Mouse (Mus musculus) limb, embryonic 10.5 days (tissue): Measurements from ENCODE around the gene Asic1. TPM values are rescaled to one million over a fixed set of nuclear protein-coding genes. Genes with fewer than 3 reads are reported as not detected.
"Not testable (repeated sequence)": the region's sequence is repeated elsewhere in the genome, so short reads cannot be mapped to it uniquely, and the experiment has no call there.

Experiments
- DNase-seq: peaks from one replicate; pipeline ENCODE4 v3.0.0-alpha.2; 2017; ENCODE audit warnings: low spot score
- H3K27ac ChIP-seq: fragments of 300-500 bp; sonication (generic); 2 replicates; pipeline ENCODE4 v1.5.1; 2016; ENCODE audit warnings: mild to moderate bottlenecking
- H3K27me3 ChIP-seq: fragments of 300-500 bp; sonication (generic); 2 replicates; pipeline ENCODE4 v1.6.1; 2016; ENCODE audit warnings: low read depth, mild to moderate bottlenecking; ENCODE audit not compliant: poor library complexity, severe bottlenecking
- H3K36me3 ChIP-seq: fragments of 300-500 bp; sonication (generic); 2 replicates; pipeline ENCODE4 v1.6.1; 2016; ENCODE audit warnings: mild to moderate bottlenecking, moderate library complexity
- H3K4me1 ChIP-seq: fragments of 300-500 bp; sonication (generic); 2 replicates; pipeline ENCODE4 v1.6.1; 2016
- H3K4me3 ChIP-seq: fragments of 300-500 bp; sonication (generic); 2 replicates; pipeline ENCODE4 v1.5.1; 2016; ENCODE audit warnings: mild to moderate bottlenecking, moderate library complexity
- H3K9me3 ChIP-seq: fragments of 300-500 bp; sonication (generic); replicated peaks from 2 replicates; pipeline ENCODE4 v1.6.1; 2016; ENCODE audit warnings: mild to moderate bottlenecking
- WGBS: fragments of 180-500 bp; shearing (Covaris S2); methylation state at CpG from one replicate; pipeline ENCODE4 v1.1.7; 2016; 5-methylcytosine and 5-hydroxymethylcytosine counted together
- polyA plus RNA-seq: library from polyadenylated mRNA; unstranded; fragments of >200 nt; fragmentation: Nextera tagmentation; extraction: Ambion mirVana; gene quantifications from 2 replicates; pipeline ENCODE4 v1.2.1, GENCODE M21; 2016

The Asic1 gene
- polyA plus RNA-seq, 1 experiment from 2014 or later = 1.1 TPM

DNA sequence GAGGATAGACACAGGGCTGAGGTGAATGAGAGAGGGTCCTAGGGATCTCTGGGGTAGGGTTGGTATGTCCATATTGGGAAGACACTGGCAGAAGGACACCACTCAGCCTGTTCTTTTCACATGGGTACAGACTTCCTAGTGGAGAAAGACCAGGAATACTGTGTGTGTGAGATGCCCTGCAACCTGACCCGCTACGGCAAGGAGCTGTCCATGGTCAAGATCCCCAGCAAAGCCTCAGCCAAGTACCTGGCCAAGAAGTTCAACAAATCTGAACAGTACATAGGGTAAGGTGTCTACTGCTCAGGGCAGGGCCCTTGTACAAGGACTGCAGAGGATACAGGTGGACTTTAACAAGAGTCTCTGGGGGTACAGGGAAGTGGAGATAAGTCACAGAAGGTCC, 27.1 kb downstream of the Asic1 start:
- Histone ChIP-seq H3K4me3 (no peak overlapping the region), H3K27ac (no peak overlapping the region), H3K4me1 (peaks cover 9% of the 10 kb centered on the region), H3K36me3 (no peaks in the 10 kb centered on the region), H3K27me3 (peaks cover 44% of the 10 kb centered on the region), H3K9me3 (no peaks in the 10 kb centered on the region)
- no peak for DNase-seq
- 15% methylated on average over 2 of the region's 2 CpGs for WGBS

DNA sequence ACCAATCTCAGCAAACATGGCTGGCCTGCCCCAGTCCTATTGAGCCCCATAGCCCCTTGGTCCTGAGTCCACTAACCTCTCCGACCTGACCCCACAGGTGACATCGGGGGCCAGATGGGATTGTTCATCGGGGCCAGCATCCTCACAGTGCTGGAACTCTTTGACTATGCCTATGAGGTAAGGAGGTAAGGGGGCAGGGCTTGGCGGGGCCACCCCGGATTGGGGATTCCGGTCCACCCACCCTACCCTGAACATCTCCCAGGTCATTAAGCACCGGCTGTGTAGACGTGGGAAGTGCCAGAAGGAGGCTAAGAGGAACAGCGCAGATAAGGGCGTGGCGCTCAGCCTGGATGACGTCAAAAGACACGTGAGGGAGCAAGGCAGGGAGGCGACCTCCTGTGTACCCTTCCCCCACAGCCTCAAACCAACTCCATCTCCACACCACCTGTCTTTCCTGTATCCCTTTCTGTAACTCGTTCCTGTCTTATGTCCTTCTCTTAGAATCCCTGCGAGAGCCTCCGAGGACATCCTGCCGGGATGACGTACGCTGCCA, 28.4 kb downstream of the Asic1 start:
- Histone ChIP-seq H3K4me3 (no peak overlapping the region; the same call in 1 of the 2 replicates), H3K27ac (no peak overlapping the region), H3K27me3 (peaks cover 44% of the 10 kb centered on the region), H3K9me3 (no peaks in the 10 kb centered on the region), H3K4me1 (peaks cover 22% of the 10 kb centered on the region), H3K36me3 (peaks cover 7% of the 10 kb centered on the region)
- no peak for DNase-seq
- 37% methylated on average over 20 of the region's 20 CpGs for WGBS

- Histone ChIP-seq H3K27me3 (peaks cover 40% of the 10 kb centered on the region), H3K9me3 (no peaks in the 10 kb centered on the region), H3K36me3 (peaks cover 18% of the 10 kb centered on the region), H3K4me1 (peaks cover 33% of the 10 kb centered on the region), H3K27ac (no peak overlapping the region), H3K4me3 (no peak overlapping the region)
- 87% methylated on average over 10 of the region's 10 CpGs for WGBS
- no peak for DNase-seq
Measured at GRCm38 (mm10) chr15:99699715-99700114, 29.5 kb downstream of the Asic1 start.

DNA sequence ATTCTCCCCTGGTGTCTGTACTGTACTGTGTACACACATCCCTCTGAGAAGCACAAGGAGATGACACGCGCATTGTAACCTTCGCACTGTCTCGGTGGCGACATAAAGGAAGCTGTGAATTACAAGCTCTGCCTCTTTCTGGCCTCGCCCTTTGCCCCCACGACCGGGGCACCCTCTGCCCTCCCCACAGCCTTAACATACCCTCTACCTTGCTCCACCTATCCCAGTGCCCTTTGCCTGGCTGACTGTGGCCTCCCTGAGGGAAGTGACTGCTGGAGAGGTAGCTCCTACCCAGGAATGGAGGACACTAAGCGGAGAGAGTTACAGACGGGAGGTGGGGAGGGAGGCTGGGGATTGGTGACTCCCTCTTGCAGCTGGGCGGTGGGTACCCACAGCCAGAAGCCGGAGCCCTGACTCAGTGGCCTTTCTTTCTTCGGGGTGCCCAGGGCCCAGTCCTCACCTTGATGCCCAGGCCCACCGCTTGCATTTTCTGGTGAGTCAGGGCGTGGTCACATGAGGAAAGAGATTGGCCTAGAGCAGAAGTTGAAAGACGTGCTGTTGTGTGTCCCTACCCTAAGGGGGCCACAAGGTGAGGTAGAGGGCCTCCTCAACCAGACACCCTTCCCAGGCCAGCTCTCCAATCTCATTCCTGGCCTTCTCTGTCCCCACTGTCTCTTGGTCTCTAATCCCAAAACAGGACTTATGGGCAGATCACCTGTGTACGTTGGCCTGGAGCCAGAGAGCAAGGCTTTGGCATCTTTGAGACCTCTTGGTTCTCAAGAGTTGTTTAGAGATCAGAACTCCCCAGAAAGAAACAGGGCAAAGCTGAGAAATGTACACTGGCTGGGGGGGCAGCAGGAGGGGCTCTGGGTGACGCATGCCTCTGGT, 30.3 kb downstream of the Asic1 start:
- peaks cover 33% of the 10 kb centered on the region for H3K4me1 ChIP-seq
- H3K27me3 ChIP-seq = peaks cover 37% of the 10 kb centered on the region
- DNase-seq = no peak
- no peak overlapping the region for H3K4me3 ChIP-seq
- H3K36me3 ChIP-seq = peaks cover 24% of the 10 kb centered on the region
- 89% methylated on average over 18 of the region's 18 CpGs for WGBS
- H3K9me3 ChIP-seq = no peaks in the 10 kb centered on the region
- no peak overlapping the region for H3K27ac ChIP-seq

DNA sequence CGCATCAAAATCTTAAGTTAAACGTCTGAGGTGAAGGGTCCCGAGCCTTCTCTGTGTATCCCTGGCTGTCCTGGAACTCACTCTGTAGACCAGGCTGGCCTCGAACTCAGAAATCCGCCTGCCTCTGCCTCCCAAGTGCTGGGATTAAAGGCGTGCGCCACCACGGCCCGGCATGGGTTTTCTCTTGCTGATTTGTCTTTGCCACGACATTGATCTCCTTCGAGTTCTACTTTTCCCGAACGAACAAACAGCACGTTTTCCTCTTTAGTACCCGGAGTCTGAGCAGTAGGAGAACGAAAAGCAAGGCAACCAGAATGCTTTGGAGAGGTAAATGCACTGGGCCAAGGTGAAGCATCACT, 31.5 kb downstream of the Asic1 start:
- DNase-seq, H3K9me3 ChIP-seq: not testable (repeated sequence)
- Histone ChIP-seq H3K27me3 (peaks cover 30% of the 10 kb centered on the region), H3K4me3 (peak overlapping the region; percentile 83), H3K4me1 (peaks cover 33% of the 10 kb centered on the region), H3K36me3 (peaks cover 34% of the 10 kb centered on the region), H3K27ac (peak overlapping the region; percentile 99)
- WGBS = 51% methylated on average over 16 of the region's 16 CpGs

- Histone ChIP-seq H3K36me3 (peaks cover 40% of the 10 kb centered on the region), H3K27ac (peak within 1 kb of the TSS; percentile 99), H3K4me1 (peaks cover 33% of the 10 kb centered on the region), H3K4me3 (peak within 1 kb of the TSS; percentile 83), H3K27me3 (peaks cover 24% of the 10 kb centered on the region), H3K9me3 (no peaks in the 10 kb centered on the region)
- peak; percentile 98 for DNase-seq
- WGBS = under 1% methylated on average over 71 of the region's 71 CpGs
Measured at GRCm38 (mm10) chr15:99701999-99702900, 32.1 kb downstream of the Asic1 start, which contains the start of gene Smarcd1. Smarcd1 (plus strand) TSS chr15:99702129.

DNA sequence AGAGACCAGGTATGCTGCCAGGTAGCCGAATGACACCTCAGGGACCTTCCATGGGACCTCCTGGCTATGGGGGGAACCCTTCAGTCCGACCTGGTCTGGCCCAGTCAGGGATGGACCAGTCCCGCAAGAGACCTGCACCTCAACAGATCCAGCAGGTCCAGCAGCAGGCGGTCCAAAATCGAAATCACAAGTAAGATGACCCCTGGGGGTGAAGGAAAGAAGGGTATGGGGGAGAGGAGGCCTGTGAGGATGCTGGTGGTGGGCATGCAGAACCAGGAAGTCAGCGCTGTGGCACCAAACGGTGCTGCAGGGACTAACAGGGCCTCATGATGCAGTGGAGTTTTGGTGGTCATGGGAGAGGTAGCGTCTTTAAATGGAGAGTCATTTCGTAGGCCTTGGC, 32.9 kb downstream of the Asic1 start:
- Histone ChIP-seq H3K4me3 (peak overlapping the region; percentile 83), H3K27me3 (peaks cover 15% of the 10 kb centered on the region), H3K4me1 (peaks cover 33% of the 10 kb centered on the region), H3K9me3 (no peaks in the 10 kb centered on the region), H3K36me3 (peaks cover 49% of the 10 kb centered on the region), H3K27ac (peak overlapping the region; percentile 99)
- no peak for DNase-seq
- WGBS = 69% methylated on average over 9 of the region's 9 CpGs

DNA sequence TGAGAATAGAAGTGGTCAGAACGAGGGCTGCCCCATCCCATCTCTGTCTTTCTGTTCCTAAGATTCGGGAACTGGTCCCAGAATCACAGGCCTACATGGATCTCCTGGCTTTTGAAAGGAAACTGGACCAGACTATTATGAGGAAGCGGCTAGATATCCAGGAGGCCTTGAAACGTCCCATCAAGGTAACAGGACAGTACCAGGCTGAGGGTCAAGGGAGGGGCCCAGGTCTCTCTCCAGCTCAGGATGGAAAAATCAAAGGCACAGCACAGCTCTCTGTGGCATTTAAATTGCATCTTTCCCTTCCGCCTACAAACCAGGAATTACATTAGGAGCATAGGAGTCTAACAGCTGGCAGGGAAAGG, 33.5 kb downstream of the Asic1 start:
- peaks cover 54% of the 10 kb centered on the region for H3K36me3 ChIP-seq
- H3K4me3 ChIP-seq = peak overlapping the region; percentile 83; the same call in 1 of the 2 replicates
- 82% methylated on average over 5 of the region's 5 CpGs for whole genome bisulfite sequencing
- DNase-seq = no peak
- peaks cover 11% of the 10 kb centered on the region; the same call in 1 of the 2 replicates for H3K27me3 ChIP-seq
- no peaks in the 10 kb centered on the region for H3K9me3 ChIP-seq
- peaks cover 31% of the 10 kb centered on the region for H3K4me1 ChIP-seq
- no peak overlapping the region for H3K27ac ChIP-seq

- Histone ChIP-seq H3K36me3 (peaks cover 59% of the 10 kb centered on the region), H3K27ac (peak overlapping the region; percentile 12; the same call in 1 of the 2 replicates), H3K9me3 (no peaks in the 10 kb centered on the region), H3K4me3 (no peak overlapping the region), H3K4me1 (peaks cover 27% of the 10 kb centered on the region), H3K27me3 (0 out of 2 replicates have a peak, but pooled peaks cover 6% of the 10 kb centered on the region)
- DNase-seq = no peak
- 62% methylated on average over 23 of the region's 23 CpGs for WGBS
Measured at GRCm38 (mm10) chr15:99704041-99704681, 34.0 kb downstream of the Asic1 start.

- peak overlapping the region; percentile 12; the same call in 1 of the 2 replicates for H3K27ac ChIP-seq
- WGBS = 80% methylated on average over 7 of the region's 7 CpGs
- H3K4me3 ChIP-seq = no peak overlapping the region
- H3K9me3 ChIP-seq = no peaks in the 10 kb centered on the region
- H3K27me3 ChIP-seq = no peaks in the 10 kb centered on the region
- no peak for DNase-seq
- H3K4me1 ChIP-seq = peaks cover 27% of the 10 kb centered on the region
- H3K36me3 ChIP-seq = peaks cover 66% of the 10 kb centered on the region
Measured at GRCm38 (mm10) chr15:99704881-99705280, 34.7 kb downstream of the Asic1 start.

DNA sequence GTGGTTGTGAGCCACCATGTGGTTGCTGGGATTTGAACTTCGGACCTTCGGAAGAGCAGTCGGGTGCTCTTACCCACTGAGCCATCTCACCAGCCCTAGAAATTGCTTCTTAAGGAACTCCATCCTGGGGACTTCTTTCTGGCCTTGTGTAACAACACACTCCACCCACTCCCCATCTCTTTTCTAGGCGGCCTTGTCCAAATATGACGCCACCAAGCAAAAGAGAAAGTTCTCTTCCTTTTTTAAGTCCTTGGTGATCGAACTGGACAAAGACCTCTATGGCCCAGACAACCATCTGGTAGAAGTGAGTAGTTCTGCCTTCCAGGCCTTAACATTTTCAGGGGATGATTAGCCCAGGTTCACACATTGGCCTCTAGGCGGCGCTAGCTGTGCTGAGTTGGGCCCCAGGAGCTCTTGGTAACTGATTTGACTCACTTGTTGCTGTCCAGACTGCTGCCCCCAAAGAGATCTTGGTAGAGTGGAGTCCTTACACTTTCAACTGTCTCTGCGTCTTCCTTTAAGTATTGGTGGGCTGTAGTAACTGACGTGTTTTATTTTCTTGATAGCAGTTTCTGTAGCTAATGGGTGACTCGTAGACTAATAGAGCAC, 35.4 kb downstream of the Asic1 start, which contains the start of gene Gm17349:
Gm17349 (minus strand) TSS at position 51 of the 609 bp plus-strand sequence.
- Histone ChIP-seq H3K27ac (peak within 1 kb of the TSS; percentile 12; the same call in 1 of the 2 replicates), H3K4me1 (peaks cover 25% of the 10 kb centered on the region), H3K9me3 (no peaks in the 10 kb centered on the region), H3K36me3 (peaks cover 73% of the 10 kb centered on the region), H3K27me3 (no peaks in the 10 kb centered on the region), H3K4me3 (no peak within 1 kb of the TSS)
- WGBS = 70% methylated on average over 11 of the region's 11 CpGs
- peak; percentile 66 for DNase-seq

DNA sequence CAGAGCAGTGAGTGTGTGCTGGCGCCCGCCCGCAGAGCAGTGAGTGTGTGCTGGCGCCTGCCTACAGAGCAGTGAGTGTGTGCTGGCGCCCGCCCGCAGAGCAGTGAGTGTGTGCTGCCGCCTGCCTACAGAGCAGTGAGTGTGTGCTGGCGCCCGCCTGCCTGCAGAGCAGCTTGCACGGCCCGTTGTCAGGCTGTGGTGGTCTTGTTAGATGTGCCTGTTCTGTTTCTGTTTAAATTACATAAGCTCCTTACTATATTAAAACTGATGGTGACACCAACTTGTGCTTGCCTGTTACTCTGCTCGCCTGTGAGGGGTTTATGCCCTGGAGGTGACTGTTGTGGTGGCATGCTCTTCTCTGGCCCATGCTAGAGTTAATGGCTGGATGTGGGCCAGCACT, 38.0 kb downstream of the Asic1 start:
- H3K27ac ChIP-seq = no peak overlapping the region
- H3K4me3 ChIP-seq = no peak overlapping the region
- peaks cover 15% of the 10 kb centered on the region for H3K4me1 ChIP-seq
- no peak for DNase-seq
- peaks cover 97% of the 10 kb centered on the region for H3K36me3 ChIP-seq
- H3K27me3 ChIP-seq = no peaks in the 10 kb centered on the region
- 97% methylated on average over 13 of the region's 13 CpGs for whole genome bisulfite sequencing
- no peaks in the 10 kb centered on the region for H3K9me3 ChIP-seq
